Mouse (Mus musculus) embryonic fibroblast, embryonic 13.5 days (primary cell): ENCODE data around the gene Nrg3. TPM values are rescaled to one million over a fixed set of nuclear protein-coding genes. Genes with fewer than 3 reads are reported as not detected.

Source experiments
- H3K27ac ChIP-seq: 2 replicates; pipeline ENCODE4 v1.5.1; 2012; ENCODE audit warnings: low read length, control low read depth, inconsistent platforms; ENCODE audit not compliant: insufficient read depth
- H3K4me1 ChIP-seq: 2 replicates; pipeline ENCODE4 v1.6.1; 2011; ENCODE audit warnings: low read length; ENCODE audit not compliant: control insufficient read depth, insufficient read depth
- H3K4me3 ChIP-seq: 2 replicates; pipeline ENCODE4 v1.5.1; 2011; ENCODE audit warnings: mild to moderate bottlenecking, control low read depth, low read length; ENCODE audit not compliant: insufficient read depth
- CTCF ChIP-seq: IDR thresholded peaks from 2 replicates; pipeline ENCODE4 v1.5.1; 2011; ENCODE audit warnings: mild to moderate bottlenecking, control low read depth, low read length, moderate library complexity, borderline replicate concordance; ENCODE audit not compliant: insufficient read depth
- POLR2A ChIP-seq: IDR thresholded peaks from 2 replicates; pipeline ENCODE4 v1.6.1; 2011; ENCODE audit warnings: low read depth, mild to moderate bottlenecking, control low read depth, low read length, moderate library complexity
- polyA plus RNA-seq: library from polyadenylated mRNA; stranded (reverse); fragments of >200 nt; gene quantifications from 2 replicates; pipeline ENCODE4 v1.2.4, GENCODE M21; 2011; ENCODE audit warnings: low read depth; ENCODE audit not compliant: missing spikeins, insufficient read length

The Nrg3 gene
- polyA plus RNA-seq, 1 experiment, result not detected

GRCm38 (mm10) chr14:39014126-39014525 lies 458.8 kb downstream of the Nrg3 start:
- no peak for TF ChIP-seq CTCF
- no peak for TF ChIP-seq POLR2A
- H3K27ac ChIP-seq, result no peak overlapping the region
- no peak overlapping the region for H3K4me3 ChIP-seq
- H3K4me1 ChIP-seq, result no peaks in the 10 kb centered on the region

GRCm38 (mm10) chr14:38997843-38998242 lies 475.0 kb downstream of the Nrg3 start:
- H3K27ac ChIP-seq, result no peak overlapping the region
- no peak overlapping the region for H3K4me3 ChIP-seq
- no peaks in the 10 kb centered on the region for H3K4me1 ChIP-seq
- no peak for TF ChIP-seq CTCF
- no peak for TF ChIP-seq POLR2A

DNA sequence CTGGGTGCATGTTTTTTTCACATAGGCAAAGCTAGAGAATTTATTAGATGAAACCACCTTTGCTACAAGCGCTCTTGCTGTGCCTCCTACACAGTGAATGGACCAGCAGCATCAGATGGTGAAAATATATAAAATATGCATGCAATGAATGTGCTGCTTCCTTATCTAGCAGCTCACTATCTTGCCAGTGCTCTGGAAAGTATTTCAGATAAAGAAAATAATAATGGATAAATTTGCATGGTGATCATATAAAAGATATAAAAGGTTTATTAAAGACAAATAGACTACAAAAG lies 480.4 kb downstream of the Nrg3 start:
- no peak overlapping the region for H3K27ac ChIP-seq
- no peak overlapping the region for H3K4me3 ChIP-seq
- H3K4me1 ChIP-seq, result no peaks in the 10 kb centered on the region
- TF ChIP-seq CTCF (no peak), POLR2A (no peak)

GRCm38 (mm10) chr14:38991847-38992573 lies 480.9 kb downstream of the Nrg3 start:
- Histone ChIP-seq H3K4me1 (no peaks in the 10 kb centered on the region), H3K4me3 (no peak overlapping the region)

DNA sequence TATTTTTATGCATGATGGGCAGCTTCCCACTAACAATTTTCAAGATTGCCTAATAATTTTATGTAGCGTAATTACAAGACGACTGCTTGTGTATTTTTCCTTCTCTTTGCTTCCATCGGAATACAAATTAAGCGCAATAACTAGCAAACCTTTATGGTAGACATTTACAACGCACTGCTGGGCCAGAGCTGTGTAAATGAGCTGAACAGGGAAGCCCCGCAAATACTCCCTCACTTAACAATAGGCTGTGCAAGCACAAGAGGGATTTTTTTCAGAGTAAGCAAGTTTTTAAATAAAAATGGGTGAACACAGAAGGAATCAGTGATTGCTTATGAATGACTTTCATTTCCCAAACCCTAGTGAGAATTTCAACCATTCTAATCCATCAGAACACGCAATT lies 513.5 kb downstream of the Nrg3 start:
- H3K4me3 ChIP-seq, result no peak overlapping the region
- TF ChIP-seq POLR2A (no peak), CTCF (no peak)
- no peaks in the 10 kb centered on the region for H3K4me1 ChIP-seq
- no peak overlapping the region for H3K27ac ChIP-seq

More at GRCm38 (mm10) chr14:38991847-38992573, 480.9 kb downstream of the Nrg3 start:
- no peak for TF ChIP-seq CTCF
- TF ChIP-seq POLR2A, result no peak
- H3K27ac ChIP-seq, result no peak overlapping the region

- no peaks in the 10 kb centered on the region for H3K4me1 ChIP-seq
- H3K27ac ChIP-seq, result no peak overlapping the region
- no peak for TF ChIP-seq CTCF
- no peak for TF ChIP-seq POLR2A
- no peak overlapping the region for H3K4me3 ChIP-seq
These were observed 535.4 kb downstream of the Nrg3 start for GRCm38 (mm10) chr14:38937481-38937880.

GRCm38 (mm10) chr14:38936483-38937054 lies 536.3 kb downstream of the Nrg3 start:
- H3K4me1 ChIP-seq, result no peaks in the 10 kb centered on the region
- TF ChIP-seq CTCF, result no peak
- no peak for TF ChIP-seq POLR2A
- no peak overlapping the region for H3K4me3 ChIP-seq
- H3K27ac ChIP-seq, result no peak overlapping the region

DNA sequence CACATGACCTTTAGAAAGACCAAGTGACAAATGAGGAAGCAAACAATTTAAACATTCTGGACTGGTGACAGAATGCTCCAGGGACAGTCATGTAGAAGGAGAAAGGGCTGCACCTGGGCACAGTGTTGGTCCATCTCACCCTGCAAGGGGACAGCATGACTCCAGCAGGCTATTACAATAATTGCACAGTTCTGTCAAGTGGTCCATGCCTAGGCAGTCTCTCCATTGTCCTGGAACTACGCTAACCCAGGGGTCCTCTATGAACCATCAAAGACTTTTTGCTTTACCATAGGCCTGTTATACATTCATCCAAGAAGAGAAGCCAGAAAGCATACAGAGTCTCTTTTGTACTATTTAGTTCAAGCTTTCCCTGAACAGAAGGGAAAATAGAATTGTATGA lies 549.2 kb downstream of the Nrg3 start:
- Histone ChIP-seq H3K27ac (no peak overlapping the region), H3K4me1 (no peaks in the 10 kb centered on the region), H3K4me3 (no peak overlapping the region)
- TF ChIP-seq CTCF (no peak), POLR2A (no peak)

GRCm38 (mm10) chr14:38920800-38921199 lies 552.1 kb downstream of the Nrg3 start:
- no peak for TF ChIP-seq CTCF
- TF ChIP-seq POLR2A, result no peak
- no peak overlapping the region for H3K27ac ChIP-seq
- no peaks in the 10 kb centered on the region for H3K4me1 ChIP-seq
- no peak overlapping the region for H3K4me3 ChIP-seq

GRCm38 (mm10) chr14:38870591-38870990 lies 602.3 kb downstream of the Nrg3 start:
- TF ChIP-seq CTCF (no peak), POLR2A (no peak)
- Histone ChIP-seq H3K27ac (no peak overlapping the region), H3K4me3 (no peak overlapping the region), H3K4me1 (no peaks in the 10 kb centered on the region)
